Mouse (Mus musculus) gastrocnemius, postnatal 10 days (tissue): ENCODE measurements at regions not wholly inside any gene's neighbourhood (a gene's known extent, or its start where the extent isn't known, plus 50 kb on each side); places are given as distances from the start of the nearest gene placed in this dataset.

Experiments
- DNase-seq: peaks from one replicate; pipeline ENCODE4 v3.0.0; 2021; ENCODE audit warnings: mixed read lengths

- no peak for DNase-seq
These were observed 219.6 kb downstream of the Tmem38b start for GRCm38 (mm10) chr4:54045258-54046029.

GRCm38 (mm10) chr4:54064331-54064730, 238.5 kb downstream of the Tmem38b start:
- DNase-seq = no peak

- DNase-seq = no peak
These were observed 246.1 kb downstream of the Tmem38b start for GRCm38 (mm10) chr4:54071951-54072350.

- no peak for DNase-seq
These were observed 246.6 kb downstream of the Tmem38b start for GRCm38 (mm10) chr4:54072482-54072881.

- no peak for DNase-seq
These were observed 247.1 kb downstream of the Tmem38b start for GRCm38 (mm10) chr4:54072932-54073331.

- no peak for DNase-seq
These were observed 247.6 kb downstream of the Tmem38b start for GRCm38 (mm10) chr4:54073483-54073882.

GRCm38 (mm10) chr4:54074226-54074625, 248.4 kb downstream of the Tmem38b start:
- no peak for DNase-seq

- DNase-seq = no peak
These were observed 254.7 kb downstream of the Tmem38b start for GRCm38 (mm10) chr4:54080526-54080925.

- DNase-seq = no peak
These were observed 255.6 kb downstream of the Tmem38b start for GRCm38 (mm10) chr4:54081411-54081810.

GRCm38 (mm10) chr4:54084747-54085146, 258.9 kb downstream of the Tmem38b start:
- DNase-seq = no peak

GRCm38 (mm10) chr4:54094285-54094997, 268.6 kb downstream of the Tmem38b start:
- DNase-seq = no peak

- no peak for DNase-seq
These were observed 269.5 kb downstream of the Tmem38b start for GRCm38 (mm10) chr4:54095200-54095930.

- no peak for DNase-seq
These were observed 271.7 kb downstream of the Tmem38b start for GRCm38 (mm10) chr4:54097543-54097942.

- DNase-seq = no peak
These were observed 274.4 kb downstream of the Tmem38b start for GRCm38 (mm10) chr4:54100282-54100681.

- no peak for DNase-seq
These were observed 281.1 kb downstream of the Tmem38b start for GRCm38 (mm10) chr4:54106976-54107375.

- no peak for DNase-seq
These were observed 290.5 kb downstream of the Tmem38b start for GRCm38 (mm10) chr4:54116310-54116709.

GRCm38 (mm10) chr4:54118179-54118846, 292.5 kb downstream of the Tmem38b start:
- DNase-seq = no peak

- DNase-seq = no peak
These were observed 303.2 kb downstream of the Tmem38b start for GRCm38 (mm10) chr4:54128717-54129698.

- DNase-seq = no peak
These were observed 330.3 kb downstream of the Tmem38b start for GRCm38 (mm10) chr4:54156146-54156545.

GRCm38 (mm10) chr4:54161337-54161993, 335.6 kb downstream of the Tmem38b start:
- DNase-seq = no peak

- DNase-seq = no peak
These were observed 336.5 kb downstream of the Tmem38b start for GRCm38 (mm10) chr4:54162308-54162707.
